Mouse (Mus musculus) kidney, adult 2 months (tissue): ENCODE measurements at regions not wholly inside any gene's neighbourhood (a gene's known extent, or its start where the extent isn't known, plus 50 kb on each side); places are given as distances from the start of the nearest gene placed in this dataset.

ENCODE experiments used
- CTCF ChIP-seq: fragments of 200-500 bp; conservative IDR thresholded peaks from 2 replicates; pipeline ENCODE4 v1.5.1; 2011; ENCODE audit warnings: low read depth, mild to moderate bottlenecking, control low read depth, low read length, moderate library complexity, mixed read lengths; ENCODE audit not compliant: insufficient read depth, insufficient read length
- POLR2A ChIP-seq: fragments of 200-500 bp; IDR thresholded peaks from one replicate; pipeline ENCODE4 v1.6.1; 2011; ENCODE audit warnings: low read depth, low read length, control low read depth

- TF ChIP-seq CTCF: no peak
- no peak for TF ChIP-seq POLR2A
These were observed 158.8 kb downstream of the Map2k4 start for GRCm38 (mm10) chr11:65629320-65629719.
